Mouse (Mus musculus) hindbrain, embryonic 12.5 days (tissue): ENCODE measurements at regions not wholly inside any gene's neighbourhood (a gene's known extent, or its start where the extent isn't known, plus 50 kb on each side); places are given as distances from the start of the nearest gene placed in this dataset.

Experiments
- ATAC-seq: fragments of 200-750 bp; cut with Nextera tagmentation; 2 replicates; pipeline ENCODE4 v1.8.0; 2017; ENCODE audit warnings: moderate TSS enrichment; ENCODE audit not compliant: low FRiP score
- H3K27ac ChIP-seq: fragments of 300-500 bp; sonication (generic); 2 replicates; pipeline ENCODE4 v1.5.1; 2016; ENCODE audit warnings: mild to moderate bottlenecking
- H3K27me3 ChIP-seq: fragments of 300-500 bp; sonication (generic); 2 replicates; pipeline ENCODE4 v1.6.1; 2016; ENCODE audit warnings: mild to moderate bottlenecking
- H3K36me3 ChIP-seq: fragments of 300-500 bp; sonication (generic); 2 replicates; pipeline ENCODE4 v1.6.1; 2016; ENCODE audit warnings: mild to moderate bottlenecking
- H3K4me1 ChIP-seq: fragments of 300-500 bp; sonication (generic); 2 replicates; pipeline ENCODE4 v1.6.1; 2016
- H3K4me2 ChIP-seq: fragments of 300-500 bp; sonication (generic); replicated peaks from 2 replicates; pipeline ENCODE4 v1.6.1; 2016; ENCODE audit warnings: mild to moderate bottlenecking
- H3K4me3 ChIP-seq: fragments of 300-500 bp; sonication (generic); 2 replicates; pipeline ENCODE4 v1.5.1; 2016; ENCODE audit warnings: mild to moderate bottlenecking
- H3K9ac ChIP-seq: fragments of 300-500 bp; sonication (generic); 2 replicates; pipeline ENCODE4 v1.6.1; 2016; ENCODE audit warnings: mild to moderate bottlenecking, moderate library complexity
- H3K9me3 ChIP-seq: fragments of 300-500 bp; sonication (generic); replicated peaks from 2 replicates; pipeline ENCODE4 v1.6.1; 2016; ENCODE audit warnings: mild to moderate bottlenecking
- WGBS: fragments of 180-500 bp; shearing (Covaris S2); methylation state at CpG from one replicate; pipeline ENCODE4 v1.1.7; 2016; 5-methylcytosine and 5-hydroxymethylcytosine counted together

DNA sequence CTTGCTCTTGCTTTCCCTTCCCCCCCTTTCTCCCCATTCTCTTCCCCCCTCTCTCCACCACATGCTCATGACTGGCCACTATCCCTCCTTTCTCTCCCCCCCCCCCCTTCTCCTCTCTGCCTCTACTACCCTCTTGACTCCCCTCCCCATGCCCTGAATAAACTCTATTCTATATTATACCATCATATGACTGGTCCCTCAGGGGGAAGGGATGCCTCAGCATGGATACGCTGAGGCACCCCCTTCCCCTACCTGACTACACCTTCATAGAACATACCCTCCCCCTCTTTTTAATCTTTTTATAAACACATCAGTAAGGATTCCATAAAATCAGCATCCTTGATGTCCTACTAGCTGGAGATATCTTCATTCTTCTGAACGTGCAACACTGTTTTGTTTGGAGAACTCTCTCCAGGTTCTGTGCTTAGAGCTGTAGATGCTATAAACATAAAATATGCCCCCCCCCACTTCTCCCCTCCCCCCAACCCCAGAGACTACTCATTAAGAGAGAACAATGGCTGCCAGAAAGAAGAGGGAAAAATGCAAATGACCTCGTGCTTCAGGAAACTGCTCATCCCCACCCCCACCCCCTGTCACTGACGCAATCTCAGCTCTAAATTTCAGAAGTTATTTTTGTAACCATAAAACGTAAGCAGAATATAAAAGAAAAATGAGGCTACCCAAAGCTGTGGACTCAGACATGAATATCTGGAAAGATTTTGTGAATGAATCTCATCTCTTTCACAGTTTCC is 102.3 kb downstream of the Pja2 start:
- Histone ChIP-seq H3K9ac (no peak overlapping the region), H3K4me2 (no peak overlapping the region), H3K4me3 (no peak overlapping the region), H3K36me3 (no peaks in the 10 kb centered on the region), H3K4me1 (no peaks in the 10 kb centered on the region), H3K27ac (no peak overlapping the region), H3K27me3 (no peaks in the 10 kb centered on the region), H3K9me3 (no peaks in the 10 kb centered on the region)
- no peak; the same call in 1 of the 2 replicates for ATAC-seq
- WGBS: 74% methylated on average over 5 of the region's 5 CpGs

DNA sequence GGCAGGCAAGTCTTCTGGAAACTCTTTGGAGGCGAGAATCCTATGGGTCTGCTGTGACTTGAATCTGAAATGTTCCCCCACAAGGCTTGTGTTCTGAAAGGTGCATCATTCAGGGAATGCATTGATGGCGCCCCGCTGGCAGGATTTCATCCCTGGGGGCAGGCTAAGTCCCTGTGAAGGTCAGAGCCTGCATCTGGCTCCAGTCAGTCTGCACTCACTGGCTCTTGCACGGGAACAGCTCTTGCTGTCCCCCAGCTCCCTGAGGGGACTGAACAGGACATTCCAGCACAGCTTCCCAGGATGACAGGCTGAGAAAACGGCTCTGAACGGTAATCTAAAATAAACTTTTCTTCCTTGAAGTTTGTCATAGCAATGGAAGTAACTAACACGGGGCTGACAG is 117.1 kb downstream of the Pja2 start:
- Histone ChIP-seq H3K4me2 (no peak overlapping the region), H3K4me1 (peaks cover 4% of the 10 kb centered on the region), H3K4me3 (no peak overlapping the region), H3K27ac (no peak overlapping the region), H3K27me3 (no peaks in the 10 kb centered on the region), H3K9me3 (no peaks in the 10 kb centered on the region), H3K36me3 (no peaks in the 10 kb centered on the region), H3K9ac (no peak overlapping the region)
- no peak for ATAC-seq
- WGBS: 21% methylated on average over 7 of the region's 7 CpGs

DNA sequence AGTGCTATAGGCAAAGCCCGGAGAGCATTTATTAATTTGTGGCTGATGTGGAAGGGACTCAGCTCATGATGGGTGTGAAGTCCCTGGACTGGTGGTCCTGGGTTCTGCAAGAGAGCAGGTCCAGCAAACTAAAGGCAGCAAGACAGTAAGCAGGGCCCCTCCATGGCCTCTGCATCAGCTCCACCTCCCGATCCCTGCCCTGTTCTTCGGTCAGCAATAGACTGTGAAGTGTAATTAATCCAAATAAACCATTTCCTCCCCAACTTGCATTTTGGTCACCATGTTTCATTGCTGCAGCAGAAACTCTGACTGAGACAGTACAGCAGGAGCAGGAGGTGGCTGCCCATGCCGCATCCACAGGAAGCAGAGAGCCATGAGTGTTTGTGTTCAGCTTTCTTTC is 118.5 kb downstream of the Pja2 start:
- H3K36me3 ChIP-seq: no peaks in the 10 kb centered on the region
- H3K9me3 ChIP-seq: no peaks in the 10 kb centered on the region
- H3K27ac ChIP-seq: no peak overlapping the region
- H3K27me3 ChIP-seq: no peaks in the 10 kb centered on the region
- H3K4me3 ChIP-seq: no peak overlapping the region
- WGBS: 83% methylated on average over 4 of the region's 4 CpGs
- ATAC-seq: no peak
- no peak overlapping the region for H3K4me2 ChIP-seq
- peaks cover 4% of the 10 kb centered on the region for H3K4me1 ChIP-seq
- H3K9ac ChIP-seq: no peak overlapping the region

DNA sequence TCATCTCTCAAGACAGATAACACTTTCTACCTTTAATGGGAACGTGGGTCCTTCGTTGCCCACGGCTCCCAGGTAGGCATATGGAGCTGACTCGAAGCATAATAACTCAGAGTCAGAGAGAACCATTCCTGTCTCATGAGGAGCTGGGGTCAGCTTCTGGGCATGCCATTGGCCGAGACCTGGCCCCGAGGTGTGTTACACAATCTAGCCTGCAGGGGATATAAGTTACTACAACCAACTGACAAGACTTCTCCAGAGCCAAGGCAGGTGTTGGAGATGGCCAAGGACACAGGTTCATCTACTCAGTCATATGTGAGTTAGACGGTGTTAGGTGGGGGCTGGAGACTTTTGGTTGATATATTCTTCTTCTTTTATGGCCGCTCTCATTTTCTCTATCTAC is 120.4 kb downstream of the Pja2 start:
- 95% methylated on average over 8 of the region's 8 CpGs for WGBS
- ATAC-seq: no peak
- no peaks in the 10 kb centered on the region for H3K36me3 ChIP-seq
- no peak overlapping the region for H3K4me2 ChIP-seq
- H3K4me3 ChIP-seq: no peak overlapping the region
- no peaks in the 10 kb centered on the region for H3K9me3 ChIP-seq
- no peaks in the 10 kb centered on the region for H3K27me3 ChIP-seq
- H3K27ac ChIP-seq: no peak overlapping the region
- H3K4me1 ChIP-seq: peaks cover 4% of the 10 kb centered on the region
- no peak overlapping the region for H3K9ac ChIP-seq

DNA sequence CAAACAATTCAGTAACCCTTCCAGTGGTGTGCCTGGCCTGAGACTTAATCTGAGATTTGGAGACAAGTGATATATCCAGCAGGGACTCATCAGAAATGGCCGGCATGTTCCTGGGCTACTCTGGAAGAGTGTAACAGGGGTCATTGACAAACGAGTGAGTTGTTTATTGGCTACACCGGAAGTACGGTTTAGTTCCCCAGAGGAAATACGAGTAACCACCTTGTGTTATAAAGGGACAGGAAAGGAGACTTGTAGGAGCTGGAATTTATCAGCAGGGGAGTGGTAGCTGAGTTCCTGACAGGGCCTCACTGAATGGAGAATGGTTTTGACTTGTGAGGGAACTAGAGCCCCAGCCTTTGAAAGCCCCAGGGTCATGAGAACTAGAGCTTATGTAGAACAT is 121.3 kb downstream of the Pja2 start:
- Histone ChIP-seq H3K4me2 (no peak overlapping the region), H3K4me1 (peaks cover 4% of the 10 kb centered on the region), H3K4me3 (no peak overlapping the region), H3K27ac (no peak overlapping the region), H3K9ac (no peak overlapping the region), H3K36me3 (no peaks in the 10 kb centered on the region), H3K9me3 (no peaks in the 10 kb centered on the region), H3K27me3 (no peaks in the 10 kb centered on the region)
- ATAC-seq: no peak
- 72% methylated on average over 5 of the region's 5 CpGs for WGBS

DNA sequence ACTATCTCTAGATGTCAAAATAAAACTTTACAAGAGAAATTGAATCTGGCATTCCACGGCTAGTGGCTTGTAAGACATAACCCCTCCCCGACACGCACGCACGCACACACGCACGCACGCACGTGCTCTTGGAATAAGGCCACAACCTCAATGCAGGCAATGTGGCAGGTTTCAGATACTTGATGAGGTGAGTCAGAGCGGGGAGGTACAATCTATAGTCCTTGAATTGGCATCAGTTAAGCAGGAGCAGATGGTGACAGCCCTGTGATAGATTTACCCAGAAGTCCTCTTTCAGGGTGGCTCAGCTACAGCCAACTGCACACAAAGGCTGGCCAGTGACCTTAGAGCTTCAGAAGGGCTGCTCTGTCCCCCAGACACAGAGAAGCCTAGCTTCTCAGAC is 122.1 kb downstream of the Pja2 start:
- WGBS: 85% methylated on average over 10 of the region's 10 CpGs
- H3K4me2 ChIP-seq: no peak overlapping the region
- H3K4me1 ChIP-seq: peaks cover 4% of the 10 kb centered on the region
- no peak overlapping the region for H3K4me3 ChIP-seq
- no peaks in the 10 kb centered on the region for H3K9me3 ChIP-seq
- no peaks in the 10 kb centered on the region for H3K27me3 ChIP-seq
- no peaks in the 10 kb centered on the region for H3K36me3 ChIP-seq
- H3K9ac ChIP-seq: no peak overlapping the region
- no peak overlapping the region; the same call in 1 of the 2 replicates for H3K27ac ChIP-seq
- no peak for ATAC-seq

DNA sequence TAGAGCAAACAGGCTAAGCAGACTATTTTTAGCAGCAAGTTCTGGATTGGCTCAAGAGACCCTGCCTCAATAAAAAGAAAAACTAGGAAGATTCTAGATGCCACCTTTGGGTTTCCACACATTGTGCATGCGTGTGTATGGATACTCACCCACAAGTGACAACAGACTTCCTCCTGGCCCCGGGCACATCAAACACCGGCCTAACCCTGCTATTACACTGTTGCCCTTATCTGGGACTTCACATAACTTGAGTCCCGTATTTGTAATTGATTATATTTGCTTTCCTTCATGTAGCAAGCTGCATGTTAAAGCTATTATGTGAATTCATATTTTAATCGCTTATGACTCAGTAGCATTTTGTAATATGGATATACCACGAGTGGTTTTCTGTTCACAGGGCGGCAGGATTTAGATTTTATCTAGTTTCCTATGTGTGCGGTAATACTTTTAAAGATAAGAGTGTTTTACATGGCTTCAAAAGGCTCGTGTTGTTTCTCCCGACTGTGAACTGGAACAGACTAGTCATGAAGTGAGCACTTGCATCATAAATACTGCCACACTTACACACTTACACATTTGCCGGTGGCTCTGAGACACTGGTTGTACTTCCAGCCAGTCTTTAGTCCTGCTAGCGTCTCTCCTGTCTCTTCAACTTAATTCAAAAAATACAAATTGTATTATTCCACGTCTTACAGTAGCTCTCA is 123.4 kb downstream of the Pja2 start:
- Histone ChIP-seq H3K9ac (no peak overlapping the region), H3K4me1 (no peaks in the 10 kb centered on the region), H3K27ac (no peak overlapping the region), H3K9me3 (no peaks in the 10 kb centered on the region), H3K4me3 (no peak overlapping the region), H3K36me3 (no peaks in the 10 kb centered on the region), H3K4me2 (no peak overlapping the region), H3K27me3 (no peaks in the 10 kb centered on the region)
- no peak for ATAC-seq
- 88% methylated on average over 13 of the region's 13 CpGs for WGBS

DNA sequence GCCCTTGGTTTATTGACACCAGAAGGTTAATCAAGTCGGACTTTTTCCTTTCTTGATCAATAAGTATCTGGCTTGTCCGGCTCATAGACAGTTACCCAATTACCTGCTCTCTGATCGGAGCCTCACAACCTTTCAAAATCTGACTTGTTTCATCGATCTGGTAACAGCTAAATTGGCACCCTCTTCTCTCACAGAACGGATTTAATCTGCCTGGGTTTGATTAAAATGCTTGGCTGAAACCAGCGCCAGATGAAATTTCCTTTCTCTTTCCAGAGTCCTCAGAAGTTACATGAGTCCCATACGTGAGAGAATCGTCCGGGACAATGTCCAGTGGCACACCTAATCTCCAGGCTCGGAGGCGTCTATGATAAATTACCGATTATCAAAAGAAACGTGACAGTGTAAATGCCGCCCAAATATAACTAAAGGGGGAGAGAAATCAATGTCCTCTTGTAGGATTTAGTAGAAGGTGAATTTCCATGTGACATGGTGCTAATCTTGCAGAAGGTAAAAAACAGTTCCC is 125.5 kb downstream of the Pja2 start:
- H3K4me1 ChIP-seq: no peaks in the 10 kb centered on the region
- no peaks in the 10 kb centered on the region for H3K27me3 ChIP-seq
- no peak overlapping the region for H3K9ac ChIP-seq
- WGBS: 75% methylated on average over 14 of the region's 14 CpGs
- ATAC-seq: no peak
- H3K4me3 ChIP-seq: no peak overlapping the region
- no peak overlapping the region for H3K4me2 ChIP-seq
- no peak overlapping the region for H3K27ac ChIP-seq
- no peaks in the 10 kb centered on the region for H3K36me3 ChIP-seq
- no peaks in the 10 kb centered on the region for H3K9me3 ChIP-seq

DNA sequence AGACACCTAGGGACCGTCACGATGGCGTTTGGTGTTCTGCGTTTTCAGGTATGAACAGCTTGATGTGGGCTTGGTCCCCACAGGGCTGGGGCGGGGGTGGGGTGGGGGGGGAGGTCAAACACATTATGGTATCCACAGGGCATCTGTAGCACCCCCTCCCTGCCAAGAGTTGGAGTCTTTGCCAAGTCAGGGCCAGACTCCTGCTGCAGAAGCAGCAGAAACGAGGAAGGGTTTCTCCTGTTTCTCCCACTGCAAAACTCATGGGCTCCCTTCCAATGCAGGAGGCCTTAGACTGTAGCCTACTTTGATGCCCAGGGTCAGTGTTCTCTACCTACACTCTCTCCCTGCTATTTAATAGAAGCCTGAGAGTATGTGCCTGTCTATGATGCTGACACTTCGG is 128.1 kb downstream of the Pja2 start:
- no peak overlapping the region for H3K4me3 ChIP-seq
- no peak overlapping the region for H3K4me2 ChIP-seq
- H3K27ac ChIP-seq: no peak overlapping the region
- H3K4me1 ChIP-seq: no peaks in the 10 kb centered on the region
- H3K36me3 ChIP-seq: no peaks in the 10 kb centered on the region
- H3K27me3 ChIP-seq: no peaks in the 10 kb centered on the region
- H3K9ac ChIP-seq: no peak overlapping the region
- ATAC-seq: no peak
- 82% methylated on average over 7 of the region's 7 CpGs for WGBS
- no peaks in the 10 kb centered on the region for H3K9me3 ChIP-seq

DNA sequence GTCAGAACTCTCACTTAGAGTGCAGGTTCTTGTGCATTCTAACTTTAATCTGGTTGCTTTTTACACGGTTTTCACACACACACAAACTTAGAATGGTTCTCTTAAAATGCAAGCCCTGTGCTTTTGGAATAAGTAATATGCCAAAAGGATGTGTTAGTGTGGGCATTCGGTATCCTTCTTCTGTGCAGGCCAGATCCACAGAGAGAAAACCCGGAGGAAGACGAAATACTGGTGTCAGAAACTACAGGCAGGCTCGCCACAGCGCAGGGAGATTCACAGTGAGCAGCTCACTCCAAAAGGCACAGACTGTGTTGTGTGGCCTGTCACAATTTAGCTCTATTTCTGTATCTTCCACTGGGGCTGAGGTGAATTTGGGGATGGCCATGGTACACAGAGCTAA is 129.5 kb downstream of the Pja2 start:
- WGBS: 90% methylated on average over 6 of the region's 6 CpGs
- Histone ChIP-seq H3K9me3 (no peaks in the 10 kb centered on the region), H3K27me3 (no peaks in the 10 kb centered on the region), H3K36me3 (no peaks in the 10 kb centered on the region), H3K4me1 (no peaks in the 10 kb centered on the region), H3K27ac (no peak overlapping the region), H3K4me2 (no peak overlapping the region), H3K4me3 (no peak overlapping the region), H3K9ac (no peak overlapping the region)
- no peak for ATAC-seq

DNA sequence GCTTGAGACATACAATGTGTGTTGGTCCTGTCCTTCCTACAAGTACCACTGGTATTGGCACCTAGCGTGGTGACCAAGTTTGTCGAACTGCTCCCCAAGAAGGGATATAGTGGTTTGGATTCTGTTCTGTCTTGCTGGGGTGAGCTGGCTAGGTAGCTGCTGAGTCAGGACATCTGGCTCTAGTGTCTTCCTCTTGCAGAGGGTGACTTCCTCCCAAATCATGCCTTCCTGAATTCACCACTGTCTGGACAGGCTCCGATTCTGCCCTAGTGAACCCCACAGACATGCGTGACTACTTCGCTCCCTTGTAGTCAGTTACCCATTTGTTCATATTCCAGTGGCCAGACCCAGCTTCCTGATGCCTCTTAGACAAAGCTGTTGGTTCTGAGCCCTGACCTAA is 130.1 kb downstream of the Pja2 start:
- Histone ChIP-seq H3K36me3 (no peaks in the 10 kb centered on the region), H3K4me3 (no peak overlapping the region), H3K27me3 (no peaks in the 10 kb centered on the region), H3K4me1 (peaks cover 3% of the 10 kb centered on the region), H3K27ac (no peak overlapping the region), H3K4me2 (no peak overlapping the region), H3K9ac (no peak overlapping the region), H3K9me3 (no peaks in the 10 kb centered on the region)
- ATAC-seq: no peak
- 92% methylated on average over 5 of the region's 5 CpGs for WGBS

DNA sequence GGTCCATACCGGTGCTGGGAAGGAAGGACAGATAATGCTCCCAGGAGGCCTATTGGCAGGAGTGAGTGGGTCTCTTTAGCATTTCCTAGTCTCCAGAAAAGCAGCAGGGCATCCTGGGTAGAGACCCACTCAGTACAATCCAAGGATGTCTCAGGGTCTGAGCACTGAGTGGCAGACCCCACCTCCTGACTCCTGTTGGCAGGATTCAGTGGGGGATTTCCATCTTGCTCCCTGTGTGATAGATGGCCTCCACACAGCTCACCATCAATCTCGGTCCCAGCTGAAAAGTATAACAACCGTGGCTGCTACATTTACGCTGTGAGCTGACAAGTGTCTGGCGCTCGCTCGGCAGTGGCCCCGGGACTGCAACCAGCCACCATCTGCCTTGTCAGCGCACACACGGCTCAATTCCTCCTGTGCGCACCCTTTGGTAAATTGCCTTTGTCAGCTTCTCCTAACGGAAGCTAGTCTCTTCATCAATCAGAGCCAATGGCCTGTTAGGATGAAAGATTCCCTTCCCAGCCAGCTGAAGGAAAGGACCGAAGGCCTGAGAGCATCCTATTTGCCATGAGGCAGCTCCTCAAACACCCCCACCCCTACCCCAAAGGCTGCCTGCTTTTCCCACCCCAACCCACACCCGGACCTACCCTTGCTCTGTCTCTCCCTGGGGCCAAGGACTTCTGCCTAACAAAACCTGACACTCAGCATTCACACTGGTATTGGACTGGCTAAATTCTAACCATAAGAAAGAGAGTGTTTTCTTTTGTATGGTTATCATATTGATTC is 131.4 kb downstream of the Pja2 start:
- Histone ChIP-seq H3K36me3 (no peaks in the 10 kb centered on the region), H3K4me1 (peaks cover 4% of the 10 kb centered on the region), H3K9me3 (no peaks in the 10 kb centered on the region), H3K27ac (peak overlapping the region; percentile 62), H3K4me3 (no peak overlapping the region), H3K4me2 (no peak overlapping the region; the same call in 1 of the 2 replicates), H3K27me3 (no peaks in the 10 kb centered on the region), H3K9ac (no peak overlapping the region)
- 48% methylated on average over 14 of the region's 14 CpGs for WGBS
- ATAC-seq: peak; percentile 84
